Mouse (Mus musculus) lung, postnatal 10 days (tissue): ENCODE results near the gene Uap1.

Experiments
- DNase-seq: peaks from one replicate; pipeline ENCODE4 v3.0.0; 2021

Uap1 gene

GRCm38 (mm10) chr1:170164053-170164614, 10.6 kb downstream of the Uap1 start:
- DNase-seq = no peak

- peak; percentile 28 for DNase-seq
These were observed 11.3 kb downstream of the Uap1 start for GRCm38 (mm10) chr1:170163398-170163943.

- peak; percentile 71 for DNase-seq
These were observed 12.9 kb downstream of the Uap1 start for GRCm38 (mm10) chr1:170161852-170162251.

- no peak for DNase-seq
These were observed 14.3 kb downstream of the Uap1 start for GRCm38 (mm10) chr1:170160397-170160938.

- no peak for DNase-seq
These were observed 15.1 kb downstream of the Uap1 start for GRCm38 (mm10) chr1:170159707-170160106.

GRCm38 (mm10) chr1:170155761-170156160, 19.0 kb downstream of the Uap1 start:
- DNase-seq = no peak

- no peak for DNase-seq
These were observed 19.5 kb downstream of the Uap1 start for GRCm38 (mm10) chr1:170155298-170155697.

- no peak for DNase-seq
These were observed 20.8 kb downstream of the Uap1 start for GRCm38 (mm10) chr1:170153986-170154385.

GRCm38 (mm10) chr1:170152552-170152951, 22.2 kb downstream of the Uap1 start:
- no peak for DNase-seq

- no peak for DNase-seq
These were observed 23.9 kb downstream of the Uap1 start for GRCm38 (mm10) chr1:170150870-170151269.

GRCm38 (mm10) chr1:170149756-170150155, 25.0 kb downstream of the Uap1 start:
- no peak for DNase-seq

- no peak for DNase-seq
These were observed 26.2 kb downstream of the Uap1 start for GRCm38 (mm10) chr1:170148536-170148935.

- no peak for DNase-seq
These were observed 26.9 kb downstream of the Uap1 start for GRCm38 (mm10) chr1:170147651-170148448.

- no peak for DNase-seq
These were observed 29.2 kb downstream of the Uap1 start for GRCm38 (mm10) chr1:170145606-170146005.

GRCm38 (mm10) chr1:170142256-170142871, 32.4 kb downstream of the Uap1 start:
- DNase-seq = no peak

GRCm38 (mm10) chr1:170141626-170142025, 33.1 kb downstream of the Uap1 start:
- no peak for DNase-seq

- peak; percentile 88 for DNase-seq
These were observed 38.3 kb downstream of the Uap1 start for GRCm38 (mm10) chr1:170136351-170137009.

- no peak for DNase-seq
These were observed 40.5 kb downstream of the Uap1 start for GRCm38 (mm10) chr1:170134264-170134663.

GRCm38 (mm10) chr1:170130962-170131361, 43.8 kb downstream of the Uap1 start:
- DNase-seq = no peak

GRCm38 (mm10) chr1:170124644-170125043, 50.1 kb downstream of the Uap1 start:
- DNase-seq = no peak

- DNase-seq = no peak
These were observed 61.1 kb downstream of the Uap1 start for GRCm38 (mm10) chr1:170113616-170114015.

GRCm38 (mm10) chr1:170112261-170112660, 62.5 kb downstream of the Uap1 start:
- no peak for DNase-seq

- DNase-seq = peak; percentile 16
These were observed 63.0 kb downstream of the Uap1 start for GRCm38 (mm10) chr1:170111651-170112226.
